Mouse (Mus musculus) MEL (cell line): Measurements from ENCODE around the gene Slc7a9. TPM values are rescaled to one million over a fixed set of nuclear protein-coding genes. Genes with fewer than 3 reads are reported as not detected.

Experiments used
- DNase-seq: peaks from one replicate; pipeline ENCODE4 v3.0.0; 2011; ENCODE audit warnings: low read depth, low spot score
- H3K27ac ChIP-seq: 2 replicates; pipeline ENCODE4 v1.5.1; 2012; ENCODE audit warnings: low read depth, mild to moderate bottlenecking, control low read depth, low read length, moderate library complexity; ENCODE audit not compliant: control insufficient read depth
- H3K27me3 ChIP-seq, 2 experiments: fragments of 150-350 bp in 1 of 2; sonication (generic) in 1 of 2; 2 replicates each; pipeline ENCODE4 v1.6.1; 2012; ENCODE audit warnings: low read length in 2 of 2, mild to moderate bottlenecking in 2 of 2, improper control_type of control experiment in 1 of 2, moderate library complexity in 1 of 2; ENCODE audit not compliant: insufficient read depth in 2 of 2, control insufficient read depth in 1 of 2
- H3K36me3 ChIP-seq, 2 experiments: 2 replicates each; pipeline ENCODE4 v1.6.1; 2012 to 2014; ENCODE audit warnings: low read length in 2 of 2, improper control_type of control experiment in 1 of 2, inconsistent platforms in 1 of 2, mild to moderate bottlenecking in 1 of 2; ENCODE audit not compliant: insufficient read depth in 2 of 2, control insufficient read depth in 1 of 2
- H3K4me1 ChIP-seq, 2 experiments: fragments of 150-350 bp in 1 of 2; sonication (generic) in 1 of 2; 2 replicates each; pipeline ENCODE4 v1.6.1; 2012; ENCODE audit warnings: low read length in 2 of 2, improper control_type of control experiment in 1 of 2, mild to moderate bottlenecking in 1 of 2; ENCODE audit not compliant: insufficient read depth in 2 of 2, control insufficient read depth in 1 of 2
- H3K4me3 ChIP-seq, 2 experiments: fragments of 150-350 bp in 1 of 2; sonication (generic) in 1 of 2; 2 replicates each; pipeline ENCODE4 v1.5.1; 2012; ENCODE audit warnings: low read depth in 2 of 2, low read length in 2 of 2, mild to moderate bottlenecking in 2 of 2, moderate library complexity in 2 of 2, control low read depth in 1 of 2, improper control_type of control experiment in 1 of 2; ENCODE audit not compliant: control insufficient read depth in 1 of 2, insufficient read depth in 1 of 2
- H3K79me2 ChIP-seq: 2 replicates; pipeline ENCODE4 v1.6.1; 2012; ENCODE audit warnings: mild to moderate bottlenecking, low read length, moderate library complexity; ENCODE audit not compliant: control insufficient read depth, poor library complexity, insufficient read depth
- H3K9ac ChIP-seq: 2 replicates; pipeline ENCODE4 v1.6.1; 2012; ENCODE audit warnings: low read depth, mild to moderate bottlenecking, control low read depth, low read length, moderate library complexity; ENCODE audit not compliant: control insufficient read depth, poor library complexity, severe bottlenecking
- H3K9me3 ChIP-seq: fragments of 150-350 bp; sonication (generic); replicated peaks from 2 replicates; pipeline ENCODE4 v1.6.1; 2012; ENCODE audit warnings: mild to moderate bottlenecking, low read length, improper control_type of control experiment, moderate library complexity; ENCODE audit not compliant: insufficient read depth
- CHD2 ChIP-seq: IDR thresholded peaks from 2 replicates; pipeline ENCODE4 v1.6.1; 2011; ENCODE audit warnings: low read length, improper control_type of control experiment
- ETS1 ChIP-seq: IDR thresholded peaks from 2 replicates; pipeline ENCODE4 v1.6.1; 2012; ENCODE audit warnings: low read depth, mild to moderate bottlenecking, inconsistent platforms, low read length, improper control_type of control experiment, moderate library complexity
- GABPA ChIP-seq: IDR thresholded peaks from 2 replicates; pipeline ENCODE4 v1.6.1; 2012; ENCODE audit warnings: low read depth, mild to moderate bottlenecking, inconsistent platforms, low read length, improper control_type of control experiment, moderate library complexity
- HCFC1 ChIP-seq: IDR thresholded peaks from 2 replicates; pipeline ENCODE4 v1.6.1; 2012; ENCODE audit warnings: low read depth, mild to moderate bottlenecking, inconsistent platforms, low read length, improper control_type of control experiment, moderate library complexity
- MAX ChIP-seq: IDR thresholded peaks from 2 replicates; pipeline ENCODE4 v1.6.1; 2011; ENCODE audit warnings: low read length, improper control_type of control experiment
- MEF2A ChIP-seq: IDR thresholded peaks from 2 replicates; pipeline ENCODE4 v1.6.1; 2014; ENCODE audit warnings: low read depth, mild to moderate bottlenecking, inconsistent platforms, low read length, improper control_type of control experiment; ENCODE audit not compliant: poor library complexity, insufficient replicate concordance, severe bottlenecking; ENCODE audit errors: extremely low read depth
- NELFE ChIP-seq: IDR thresholded peaks from 2 replicates; pipeline ENCODE4 v1.6.1; 2011; ENCODE audit warnings: low read depth, low read length, improper control_type of control experiment
- NRF1 ChIP-seq: IDR thresholded peaks from 2 replicates; pipeline ENCODE4 v1.6.1; 2014; ENCODE audit warnings: low read depth, mild to moderate bottlenecking, inconsistent platforms, low read length, improper control_type of control experiment, moderate library complexity; ENCODE audit not compliant: poor library complexity, insufficient read depth, severe bottlenecking
- POLR2A ChIP-seq, 2 experiments: IDR thresholded peaks; 2 replicates each; pipeline ENCODE4 v1.6.1; 2011 to 2012; ENCODE audit warnings: low read length in 2 of 2, mild to moderate bottlenecking in 2 of 2, control low read depth in 1 of 2, improper control_type of control experiment in 1 of 2, low read depth in 1 of 2, moderate library complexity in 1 of 2; ENCODE audit not compliant: control insufficient read depth in 1 of 2, insufficient read depth in 1 of 2, poor library complexity in 1 of 2
- RAD21 ChIP-seq: IDR thresholded peaks from 2 replicates; pipeline ENCODE4 v1.6.1; 2011; ENCODE audit warnings: mild to moderate bottlenecking, low read depth, low read length, improper control_type of control experiment
- SIN3A ChIP-seq: IDR thresholded peaks from 2 replicates; pipeline ENCODE4 v1.6.1; 2012; ENCODE audit warnings: low read length, improper control_type of control experiment, inconsistent platforms
- TAL1 ChIP-seq: IDR thresholded peaks from 2 replicates; pipeline ENCODE4 v1.6.1; 2012; ENCODE audit warnings: mild to moderate bottlenecking, inconsistent platforms, low read length, moderate library complexity, mixed read lengths
- TBP ChIP-seq: IDR thresholded peaks from 2 replicates; pipeline ENCODE4 v1.8.0; 2011; ENCODE audit warnings: low read depth, low read length, improper control_type of control experiment
- USF1 ChIP-seq: IDR thresholded peaks from 2 replicates; pipeline ENCODE4 v1.6.1; 2014; ENCODE audit warnings: low read depth, mild to moderate bottlenecking, inconsistent platforms, low read length, improper control_type of control experiment, moderate library complexity
- ZKSCAN1 ChIP-seq: IDR thresholded peaks from 2 replicates; pipeline ENCODE4 v1.6.1; 2012; ENCODE audit warnings: low read depth, mild to moderate bottlenecking, inconsistent platforms, low read length, improper control_type of control experiment, moderate library complexity
- ZMIZ1 ChIP-seq: IDR thresholded peaks from 2 replicates; pipeline ENCODE4 v1.6.1; 2012; ENCODE audit warnings: low read depth, mild to moderate bottlenecking, inconsistent platforms, low read length, improper control_type of control experiment, moderate library complexity
- ZNF384 ChIP-seq: IDR thresholded peaks from 2 replicates; pipeline ENCODE4 v1.6.1; 2012; ENCODE audit warnings: low read depth, mild to moderate bottlenecking, inconsistent platforms, low read length, improper control_type of control experiment
- polyA plus RNA-seq, 2 experiments: library from polyadenylated mRNA; stranded (reverse) in 1 of 2; unstranded in 1 of 2; fragments of >175 nt in 1 of 2; fragments of >200 nt in 1 of 2; gene quantifications; 2 replicates each; pipeline versions ENCODE4 v1.2.1 to v1.2.4; 2012; ENCODE audit warnings: low replicate concordance in 2 of 2, low read depth in 1 of 2; ENCODE audit not compliant: insufficient read length in 2 of 2, insufficient read depth in 1 of 2, missing spikeins in 1 of 2
- total RNA-seq: library from RNA; depleted of rRNA; stranded (reverse); fragments of 300-350 nt; gene quantifications from 2 replicates; pipeline ENCODE4 v1.2.3, GENCODE M21; 2012; rRNA removed

Slc7a9 gene
- not detected in 2 replicates for total RNA-seq
- polyA plus RNA-seq = not detected

DNA sequence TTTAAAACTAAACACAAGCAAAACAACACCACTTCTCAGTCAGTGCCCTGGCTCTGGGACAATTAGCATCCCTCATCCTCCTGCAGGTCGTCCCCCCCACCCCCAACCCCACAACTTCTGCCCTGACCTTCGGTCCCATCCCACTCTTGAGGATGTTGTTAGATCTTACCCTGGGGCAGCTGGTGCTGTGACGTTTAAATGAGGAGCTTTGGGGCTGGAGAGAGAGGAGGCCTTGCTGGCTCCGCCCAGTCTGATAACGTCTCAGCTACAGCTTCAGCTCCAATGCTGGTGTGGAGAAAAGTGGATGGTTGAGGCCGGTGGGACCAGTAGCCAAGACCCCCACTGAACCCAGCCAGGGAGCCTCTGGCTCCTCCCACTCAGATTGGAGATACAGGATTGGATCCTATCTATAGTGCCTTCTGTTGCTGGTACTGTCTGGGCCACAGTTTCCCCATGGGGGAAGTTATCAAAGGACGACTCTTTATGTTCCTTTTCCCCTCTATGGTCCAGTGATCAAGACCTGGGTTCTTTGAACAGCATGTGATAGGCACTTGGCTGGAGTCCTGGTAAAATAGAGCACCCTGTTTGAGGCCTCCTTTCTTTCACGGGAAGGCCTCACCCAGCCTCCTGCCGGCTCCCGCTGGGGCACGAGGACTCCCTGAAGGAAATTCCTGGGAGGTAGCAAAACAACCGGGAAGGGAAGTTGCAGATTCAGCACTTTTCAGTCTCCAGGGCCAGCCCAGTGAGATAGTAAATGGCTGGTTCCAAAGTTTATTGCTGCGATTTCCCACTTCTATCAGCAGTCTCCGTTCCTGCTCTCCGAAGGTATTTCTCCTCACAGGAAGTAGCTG is at the start of gene Slc7a9:
Gene Slc7a9, plus strand, starts transcription at position 801 of the 851 bp plus-strand sequence.
- Histone ChIP-seq H3K27ac (no peak within 1 kb of the TSS), H3K4me3 (no peak within 1 kb of the TSS), H3K27me3 (peaks cover 2 to 5% of the 10 kb centered on the region in 2 experiments; a peak in 3 of 4 replicates), H3K9me3 (no peaks in the 10 kb centered on the region), H3K79me2 (no peaks in the 10 kb centered on the region), H3K36me3 (no peaks in the 10 kb centered on the region), H3K9ac (no peak within 1 kb of the TSS), H3K4me1 (no peaks in the 10 kb centered on the region)
- peak; percentile 13 for DNase-seq
- TF ChIP-seq TAL1 = no peak
- TF ChIP-seq RAD21 = no peak
- no peak for TF ChIP-seq POLR2A (IDR thresholded peaks at IDR 0.05; ENCODE audit: control insufficient read depth in 1 of 2, insufficient read depth in 1 of 2, low read depth in 1 of 2, low read length in 2 of 2, poor library complexity in 1 of 2)
- TF ChIP-seq ZKSCAN1 = no peak
- no peak for TF ChIP-seq MEF2A
- TF ChIP-seq GABPA = no peak
- TF ChIP-seq NRF1 = no peak
- TF ChIP-seq NELFE = no peak
- no peak for TF ChIP-seq ZMIZ1
- no peak for TF ChIP-seq TBP
- TF ChIP-seq MAX = no peak

DNA sequence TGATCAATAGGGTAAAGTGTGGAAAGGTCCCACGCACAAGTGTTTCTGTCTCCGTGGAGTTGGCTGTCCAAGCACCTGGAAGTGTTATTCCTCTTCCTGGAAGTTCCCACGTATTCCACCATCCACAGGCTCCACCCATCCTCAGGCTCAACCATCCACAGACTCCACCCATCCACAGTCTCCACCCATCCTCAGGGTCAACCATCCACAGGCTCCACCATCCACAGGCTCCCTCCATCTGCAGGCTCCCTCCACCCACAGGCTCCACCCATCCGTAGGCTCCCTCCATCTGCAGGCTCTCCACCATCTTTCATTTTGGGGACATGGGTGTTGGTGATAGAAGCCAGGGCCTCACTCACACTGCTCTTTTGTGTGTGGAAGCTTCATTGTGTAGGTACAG is 47.4 kb upstream of the Slc7a9 start:
- no peak overlapping the region for H3K9ac ChIP-seq
- H3K4me1 ChIP-seq = peaks cover 0 to 7% of the 10 kb centered on the region in 2 experiments; a peak in 1 of 4 replicates
- TF ChIP-seq HCFC1 (no peak), SIN3A (no peak), CHD2 (no peak), USF1 (no peak), ETS1 (no peak), ZNF384 (no peak), ZMIZ1 (no peak), NRF1 (no peak)
- TF ChIP-seq, all 39 proteins: peak for 0
- Histone ChIP-seq H3K4me3 (no peak overlapping the region), H3K27me3 (no peaks in the 10 kb centered on the region), H3K27ac (no peak overlapping the region), H3K79me2 (peaks cover 8% of the 10 kb centered on the region), H3K36me3 (peaks cover 0 to 3% of the 10 kb centered on the region in 2 experiments; a peak in 2 of 4 replicates), H3K9me3 (no peaks in the 10 kb centered on the region)
- peak; percentile 18 for DNase-seq
